Mouse (Mus musculus) hindbrain, embryonic 13.5 days (tissue): ENCODE data around the gene Tspan33. TPM values are rescaled to one million over a fixed set of nuclear protein-coding genes. Genes with fewer than 3 reads are reported as not detected.
A peak's percentile ranks its signal among the peaks of the same experiment; 100 is the strongest.

Experiments
- ATAC-seq: fragments of 200-750 bp; cut with Nextera tagmentation; 2 replicates; pipeline ENCODE4 v1.8.0; 2017; ENCODE audit warnings: moderate TSS enrichment; ENCODE audit not compliant: low FRiP score
- H3K27ac ChIP-seq: fragments of 300-500 bp; sonication (generic); 2 replicates; pipeline ENCODE4 v1.5.1; 2015; ENCODE audit warnings: inconsistent platforms, mild to moderate bottlenecking, moderate library complexity
- H3K27me3 ChIP-seq: fragments of 300-500 bp; sonication (generic); 2 replicates; pipeline ENCODE4 v1.6.1; 2015; ENCODE audit warnings: mild to moderate bottlenecking, inconsistent platforms
- H3K36me3 ChIP-seq: fragments of 300-500 bp; sonication (generic); 2 replicates; pipeline ENCODE4 v1.6.1; 2015; ENCODE audit warnings: mild to moderate bottlenecking, inconsistent platforms
- H3K4me1 ChIP-seq: fragments of 300-500 bp; sonication (generic); replicated peaks from 2 replicates; pipeline ENCODE4 v1.6.1; 2015; ENCODE audit warnings: inconsistent platforms
- H3K4me2 ChIP-seq: fragments of 300-500 bp; sonication (generic); 2 replicates; pipeline ENCODE4 v1.6.1; 2015; ENCODE audit warnings: inconsistent platforms, mild to moderate bottlenecking, moderate library complexity
- H3K4me3 ChIP-seq: fragments of 300-500 bp; sonication (generic); 2 replicates; pipeline ENCODE4 v1.5.1; 2015; ENCODE audit warnings: mild to moderate bottlenecking, inconsistent platforms
- H3K9ac ChIP-seq: fragments of 300-500 bp; sonication (generic); 2 replicates; pipeline ENCODE4 v1.6.1; 2015; ENCODE audit warnings: mild to moderate bottlenecking, inconsistent platforms
- H3K9me3 ChIP-seq: fragments of 300-500 bp; sonication (generic); 2 replicates; pipeline ENCODE4 v1.6.1; 2016; ENCODE audit warnings: inconsistent platforms
- WGBS: fragments of 180-500 bp; shearing (Covaris S2); methylation state at CpG from one replicate; pipeline ENCODE4 v1.1.7; 2015; 5-methylcytosine and 5-hydroxymethylcytosine counted together
- polyA plus RNA-seq: library from polyadenylated mRNA; unstranded; fragments of >200 nt; fragmentation: Nextera tagmentation; extraction: Ambion mirVana; gene quantifications from 2 replicates; pipeline ENCODE4 v1.2.1, GENCODE M21; 2015

The Tspan33 gene
- polyA plus RNA-seq, 1 experiment from 2014 or later, result 9.9 TPM

DNA sequence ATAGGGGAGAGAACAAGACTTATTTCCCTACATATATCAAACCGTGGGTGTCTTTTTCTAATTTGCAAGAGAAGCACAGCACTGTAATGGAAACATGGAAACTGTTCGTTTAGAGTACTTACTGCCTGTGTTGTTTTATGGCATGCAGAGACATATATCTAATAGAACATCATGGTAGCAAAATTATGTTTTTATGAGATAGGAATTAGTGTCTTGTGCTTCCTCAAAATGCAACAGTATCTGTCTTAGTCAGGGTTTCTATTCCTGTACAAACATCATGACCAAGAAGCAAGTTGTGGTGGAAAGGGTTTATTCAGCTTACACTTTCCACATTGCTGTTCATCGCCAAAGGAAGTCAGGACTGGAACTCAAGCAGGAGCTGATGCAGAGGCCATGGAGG lies 8.1 kb downstream of the Tspan33 start:
- H3K36me3 ChIP-seq, result no peaks in the 10 kb centered on the region
- peaks cover 9% of the 10 kb centered on the region for H3K27me3 ChIP-seq
- H3K4me2 ChIP-seq, result no peak overlapping the region
- no peaks in the 10 kb centered on the region; the same call in 1 of the 2 replicates for H3K4me1 ChIP-seq
- no peak for ATAC-seq
- no peaks in the 10 kb centered on the region for H3K9me3 ChIP-seq
- H3K9ac ChIP-seq, result no peak overlapping the region
- H3K4me3 ChIP-seq, result no peak overlapping the region
- no peak overlapping the region for H3K27ac ChIP-seq
- WGBS, result 87% methylated on average over 3 of the region's 3 CpGs

GRCm38 (mm10) chr6:29704143-29704542 lies 10.1 kb downstream of the Tspan33 start:
- no peak overlapping the region for H3K4me3 ChIP-seq
- 0 out of 2 replicates have a peak, but pooled peaks cover 8% of the 10 kb centered on the region for H3K27me3 ChIP-seq
- no peak overlapping the region for H3K27ac ChIP-seq
- H3K9me3 ChIP-seq, result no peaks in the 10 kb centered on the region
- no peak overlapping the region for H3K9ac ChIP-seq
- no peaks in the 10 kb centered on the region for H3K36me3 ChIP-seq
- H3K4me1 ChIP-seq, result peaks cover 14% of the 10 kb centered on the region
- WGBS, result 89% methylated on average over 5 of the region's 5 CpGs
- no peak overlapping the region for H3K4me2 ChIP-seq
- ATAC-seq, result no peak

DNA sequence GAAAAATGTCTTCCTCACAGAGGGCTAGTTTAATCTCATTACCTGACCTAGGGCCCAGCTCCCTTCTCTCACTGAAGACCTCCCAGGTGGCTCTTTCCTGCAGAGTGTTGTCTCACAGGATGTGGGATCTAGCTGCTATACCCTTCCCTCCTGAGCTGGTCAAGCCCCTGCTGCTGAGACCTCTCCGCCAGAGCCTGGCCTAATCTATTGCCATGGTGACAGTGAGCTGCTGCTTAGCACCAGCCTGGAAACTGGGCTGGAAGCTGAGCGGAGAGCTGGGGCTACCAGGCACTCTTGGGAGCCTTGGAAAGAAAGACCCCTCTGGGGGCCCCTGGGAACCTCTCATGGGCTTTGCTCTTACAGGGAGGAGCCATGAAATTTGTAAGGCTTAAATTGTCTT lies 13.9 kb downstream of the Tspan33 start:
- Histone ChIP-seq H3K36me3 (no peaks in the 10 kb centered on the region), H3K9me3 (no peaks in the 10 kb centered on the region), H3K4me3 (no peak overlapping the region), H3K27ac (peak overlapping the region; percentile 30; the same call in 1 of the 2 replicates), H3K9ac (no peak overlapping the region), H3K27me3 (0 out of 2 replicates have a peak, but pooled peaks cover 8% of the 10 kb centered on the region), H3K4me2 (no peak overlapping the region), H3K4me1 (peaks cover 23% of the 10 kb centered on the region)
- peak; percentile 74 for ATAC-seq
- WGBS, result 2% methylated on average over 2 of the region's 2 CpGs

- 59% methylated on average over 3 of the region's 3 CpGs for WGBS
- no peak for ATAC-seq
These were observed 17.3 kb downstream of the Tspan33 start for GRCm38 (mm10) chr6:29711318-29711717.

GRCm38 (mm10) chr6:29712011-29712584 lies 18.1 kb downstream of the Tspan33 start:
- Histone ChIP-seq H3K27me3 (peaks cover 4% of the 10 kb centered on the region), H3K4me2 (no peak overlapping the region), H3K4me3 (no peak overlapping the region), H3K9ac (no peak overlapping the region), H3K36me3 (no peaks in the 10 kb centered on the region), H3K4me1 (peaks cover 23% of the 10 kb centered on the region), H3K9me3 (no peaks in the 10 kb centered on the region), H3K27ac (no peak overlapping the region)
- no peak for ATAC-seq
- 53% methylated on average over 3 of the region's 3 CpGs for WGBS

More at GRCm38 (mm10) chr6:29711318-29711717, 17.3 kb downstream of the Tspan33 start:
- no peaks in the 10 kb centered on the region for H3K27me3 ChIP-seq
- no peak overlapping the region for H3K27ac ChIP-seq
- H3K4me1 ChIP-seq, result peaks cover 23% of the 10 kb centered on the region
- H3K9me3 ChIP-seq, result no peaks in the 10 kb centered on the region
- H3K9ac ChIP-seq, result no peak overlapping the region
- no peak overlapping the region for H3K4me2 ChIP-seq
- H3K4me3 ChIP-seq, result no peak overlapping the region
- H3K36me3 ChIP-seq, result no peaks in the 10 kb centered on the region

DNA sequence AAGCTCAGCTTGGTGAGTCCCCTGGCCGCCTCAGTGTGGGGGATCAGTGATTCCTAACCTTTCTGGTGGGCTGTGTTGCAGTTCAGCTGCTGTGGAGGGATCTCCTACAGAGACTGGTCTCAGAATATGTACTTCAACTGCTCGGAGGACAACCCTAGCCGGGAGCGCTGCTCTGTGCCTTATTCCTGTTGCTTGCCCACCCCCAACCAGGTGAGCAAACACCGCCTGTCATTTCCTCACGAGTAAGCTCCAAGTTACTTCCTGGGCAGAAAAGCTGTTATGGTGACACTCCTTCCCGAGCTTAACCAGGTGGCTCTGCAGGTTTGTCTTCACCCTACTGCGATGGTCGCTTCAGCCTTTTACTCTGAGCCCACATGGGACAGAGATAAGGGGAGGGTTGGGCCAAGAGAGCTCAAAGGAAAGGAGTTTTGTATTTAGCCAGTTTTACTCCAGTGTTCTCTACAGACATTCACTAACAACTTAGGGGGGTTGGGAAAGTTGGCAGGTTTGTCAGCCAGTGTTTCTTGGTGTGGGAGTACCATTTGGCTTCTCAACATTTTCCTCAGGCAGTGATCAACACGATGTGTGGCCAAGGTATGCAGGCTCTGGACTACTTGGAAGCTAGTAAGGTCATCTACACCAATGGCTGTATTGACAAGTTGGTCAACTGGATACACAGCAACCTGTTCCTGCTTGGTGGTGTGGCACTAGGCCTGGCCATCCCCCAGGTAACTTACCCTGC lies 22.8 kb downstream of the Tspan33 start:
- no peak for ATAC-seq
- 81% methylated on average over 10 of the region's 10 CpGs for WGBS
- Histone ChIP-seq H3K36me3 (no peaks in the 10 kb centered on the region), H3K9me3 (no peaks in the 10 kb centered on the region), H3K4me2 (no peak overlapping the region), H3K4me3 (no peak overlapping the region), H3K9ac (no peak overlapping the region), H3K4me1 (peaks cover 24% of the 10 kb centered on the region), H3K27ac (no peak overlapping the region), H3K27me3 (peaks cover 20% of the 10 kb centered on the region)

- peak overlapping the region; percentile 44; the same call in 1 of the 2 replicates for H3K27ac ChIP-seq
These were observed 23.5 kb downstream of the Tspan33 start for GRCm38 (mm10) chr6:29717541-29717940.

DNA sequence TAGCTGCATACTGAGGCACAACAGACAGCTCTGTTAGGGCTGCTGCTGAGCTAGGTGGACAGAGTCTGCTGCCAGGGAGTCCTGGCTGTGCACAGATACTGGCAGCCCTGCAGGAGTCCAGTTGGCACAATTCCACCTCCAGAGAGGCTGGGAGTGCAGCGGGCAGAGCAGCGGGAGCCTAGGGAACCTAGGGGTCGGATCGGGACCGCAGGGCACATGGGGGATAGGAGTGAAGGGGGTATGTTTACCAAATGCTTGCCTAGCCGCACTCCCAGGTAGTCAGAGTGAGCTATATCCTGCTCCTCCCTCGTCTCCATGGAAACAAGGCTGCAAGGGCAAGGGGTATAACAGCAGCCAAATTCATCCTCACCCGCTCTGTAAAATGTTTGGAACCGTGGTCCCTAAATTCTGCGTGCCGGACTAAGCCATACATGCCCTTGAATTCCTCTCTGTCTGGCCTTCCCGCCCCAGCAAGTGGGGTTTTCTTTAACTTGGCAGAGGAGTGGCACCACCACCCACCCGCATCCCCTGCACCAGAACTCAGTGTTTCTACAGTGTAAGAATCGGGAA lies 24.0 kb downstream of the Tspan33 start:
- WGBS, result 23% methylated on average over 14 of the region's 14 CpGs
- peak; percentile 63 for ATAC-seq
- H3K27me3 ChIP-seq, result peaks cover 22% of the 10 kb centered on the region
- H3K4me2 ChIP-seq, result peak overlapping the region; percentile 45
- peak overlapping the region; percentile 51 for H3K9ac ChIP-seq
- H3K4me1 ChIP-seq, result peaks cover 24% of the 10 kb centered on the region
- H3K4me3 ChIP-seq, result peak overlapping the region; percentile 25
- H3K9me3 ChIP-seq, result no peaks in the 10 kb centered on the region
- H3K36me3 ChIP-seq, result no peaks in the 10 kb centered on the region
- peak overlapping the region; percentile 44 for H3K27ac ChIP-seq

More at GRCm38 (mm10) chr6:29717541-29717940, 23.5 kb downstream of the Tspan33 start:
- Histone ChIP-seq H3K4me2 (peak overlapping the region; percentile 45), H3K4me3 (peak overlapping the region; percentile 25), H3K9me3 (no peaks in the 10 kb centered on the region), H3K27me3 (peaks cover 22% of the 10 kb centered on the region), H3K4me1 (peaks cover 24% of the 10 kb centered on the region), H3K36me3 (no peaks in the 10 kb centered on the region), H3K9ac (peak overlapping the region; percentile 51)
- WGBS, result 58% methylated on average over 10 of the region's 10 CpGs
- no peak for ATAC-seq

DNA sequence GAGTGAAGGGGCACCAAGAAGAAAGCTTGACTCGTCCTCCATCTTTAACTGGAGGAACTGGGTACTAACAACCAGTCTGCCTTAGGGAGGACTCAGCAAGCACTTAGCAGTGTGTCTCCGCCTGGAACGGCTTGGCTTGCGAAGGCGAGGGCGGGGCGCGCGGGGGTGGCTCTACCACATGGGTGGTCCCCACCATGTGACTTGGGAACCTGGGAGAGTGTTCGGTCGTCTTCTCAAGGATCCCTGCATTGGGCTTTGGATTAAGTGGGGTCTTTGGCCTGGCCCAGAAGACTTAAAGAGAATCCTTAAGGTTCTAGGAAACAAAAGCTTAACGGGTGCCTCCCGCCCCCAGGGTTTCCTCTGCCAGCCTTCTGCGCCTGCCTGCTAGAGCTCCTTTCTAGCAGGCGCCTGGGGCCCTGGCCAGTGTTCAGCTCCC lies 24.9 kb downstream of the Tspan33 start:
- Histone ChIP-seq H3K9ac (peak overlapping the region; percentile 61), H3K27me3 (peaks cover 22% of the 10 kb centered on the region), H3K27ac (no peak overlapping the region), H3K9me3 (no peaks in the 10 kb centered on the region), H3K4me2 (peak overlapping the region; percentile 53), H3K36me3 (no peaks in the 10 kb centered on the region), H3K4me1 (peaks cover 24% of the 10 kb centered on the region), H3K4me3 (peak overlapping the region; percentile 32)
- ATAC-seq, result peak; percentile 71
- 2% methylated on average over 15 of the region's 15 CpGs for WGBS

DNA sequence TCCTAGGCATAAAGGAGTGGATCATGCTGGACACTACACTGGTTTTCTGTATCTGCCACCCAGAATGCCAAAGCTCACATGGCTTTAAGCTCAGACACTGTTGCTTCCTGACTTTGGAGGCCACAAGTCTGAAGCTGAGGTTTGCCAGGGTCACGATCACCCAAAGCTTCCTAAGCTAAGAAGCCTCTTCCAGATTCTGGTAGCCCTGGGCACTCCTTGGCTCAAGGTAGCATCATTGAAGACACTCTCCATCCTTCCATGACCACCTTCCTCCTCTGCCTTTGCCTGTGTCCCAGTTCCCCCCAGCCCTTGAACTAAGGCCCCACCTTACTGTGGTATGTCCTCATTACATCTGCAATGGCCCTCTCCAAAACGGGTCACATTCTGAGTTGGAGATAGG lies 27.9 kb downstream of the Tspan33 start:
- no peak overlapping the region for H3K9ac ChIP-seq
- no peaks in the 10 kb centered on the region for H3K36me3 ChIP-seq
- H3K27me3 ChIP-seq, result peaks cover 20% of the 10 kb centered on the region
- no peak overlapping the region for H3K4me2 ChIP-seq
- no peak overlapping the region for H3K27ac ChIP-seq
- H3K9me3 ChIP-seq, result no peaks in the 10 kb centered on the region
- no peak for ATAC-seq
- WGBS, result 91% methylated on average over 2 of the region's 2 CpGs
- peaks cover 24% of the 10 kb centered on the region for H3K4me1 ChIP-seq
- no peak overlapping the region for H3K4me3 ChIP-seq

GRCm38 (mm10) chr6:29726576-29727200 lies 32.7 kb downstream of the Tspan33 start:
- Histone ChIP-seq H3K27ac (no peak overlapping the region), H3K4me3 (no peak overlapping the region), H3K4me1 (no peaks in the 10 kb centered on the region), H3K9ac (no peak overlapping the region), H3K27me3 (0 out of 2 replicates have a peak, but pooled peaks cover 3% of the 10 kb centered on the region), H3K36me3 (no peaks in the 10 kb centered on the region), H3K4me2 (no peak overlapping the region), H3K9me3 (no peaks in the 10 kb centered on the region)
- 67% methylated on average over 1 of the region's 1 CpGs for WGBS
- no peak for ATAC-seq

GRCm38 (mm10) chr6:29728035-29728434 lies 34.0 kb downstream of the Tspan33 start:
- Histone ChIP-seq H3K4me2 (no peak overlapping the region), H3K9ac (no peak overlapping the region), H3K9me3 (no peaks in the 10 kb centered on the region), H3K27me3 (no peaks in the 10 kb centered on the region), H3K27ac (no peak overlapping the region), H3K36me3 (no peaks in the 10 kb centered on the region), H3K4me3 (no peak overlapping the region), H3K4me1 (no peaks in the 10 kb centered on the region)
- 91% methylated on average over 3 of the region's 3 CpGs for WGBS
- ATAC-seq, result no peak
